Mouse (Mus musculus) testis, adult 2 months (tissue): ENCODE measurements around the gene Syt12. TPM values are rescaled to one million over a fixed set of nuclear protein-coding genes. Genes with fewer than 3 reads are reported as not detected.

Experiments used
- H3K27ac ChIP-seq: fragments of 200-500 bp; 2 replicates; pipeline ENCODE4 v1.5.1; 2012; ENCODE audit warnings: low read depth, low read length; ENCODE audit not compliant: control insufficient read depth, insufficient read depth
- H3K27me3 ChIP-seq: fragments of 200-500 bp; 2 replicates; pipeline ENCODE4 v1.6.1; 2012; ENCODE audit warnings: mild to moderate bottlenecking, low read length, moderate library complexity; ENCODE audit not compliant: control insufficient read depth, insufficient read depth
- H3K36me3 ChIP-seq: fragments of 200-500 bp; 2 replicates; pipeline ENCODE4 v1.6.1; 2012; ENCODE audit warnings: mild to moderate bottlenecking, low read length; ENCODE audit not compliant: control insufficient read depth, insufficient read depth
- H3K4me1 ChIP-seq: fragments of 200-500 bp; 2 replicates; pipeline ENCODE4 v1.6.1; 2012; ENCODE audit warnings: low read length; ENCODE audit not compliant: control insufficient read depth, insufficient read depth
- H3K4me3 ChIP-seq: fragments of 200-500 bp; 2 replicates; pipeline ENCODE4 v1.5.1; 2012; ENCODE audit warnings: low read depth, mild to moderate bottlenecking, low read length, moderate library complexity, mixed read lengths; ENCODE audit not compliant: control insufficient read depth
- CTCF ChIP-seq: fragments of 200-500 bp; IDR thresholded peaks from 2 replicates; pipeline ENCODE4 v1.5.1; 2012; ENCODE audit warnings: low read depth, mild to moderate bottlenecking, inconsistent platforms, low read length, moderate library complexity; ENCODE audit not compliant: control insufficient read depth, insufficient read depth, insufficient replicate concordance
- POLR2A ChIP-seq: fragments of 200-500 bp; IDR thresholded peaks from 2 replicates; pipeline ENCODE4 v1.6.1; 2012; ENCODE audit warnings: low read depth, mild to moderate bottlenecking, inconsistent platforms, low read length, moderate library complexity; ENCODE audit not compliant: control insufficient read depth
- polyA plus RNA-seq: library from polyadenylated mRNA; depleted of rRNA; stranded (reverse); fragments of >200 nt; gene quantifications from 2 replicates; pipeline ENCODE4 v1.2.3, GENCODE M21; 2012; rRNA removed

Syt12 gene
- polyA plus RNA-seq, 1 experiment, result 0.79 TPM

- H3K4me3 ChIP-seq, result peak within 1 kb of the TSS; percentile 93
- peaks cover 2% of the 10 kb centered on the region for H3K4me1 ChIP-seq
- peak within 1 kb of the TSS; percentile 97 for H3K27ac ChIP-seq
- no peaks in the 10 kb centered on the region for H3K36me3 ChIP-seq
- H3K27me3 ChIP-seq, result no peaks in the 10 kb centered on the region
- TF ChIP-seq POLR2A (no peak; the same call in none of the 2 replicates), CTCF (no peak)
These were observed 79.2 kb downstream of the Syt12 start, which contains the start of gene Kdm2a for GRCm38 (mm10) chr19:4397798-4398629. TSS of gene Kdm2a (minus strand) at chr19:4398285.

DNA sequence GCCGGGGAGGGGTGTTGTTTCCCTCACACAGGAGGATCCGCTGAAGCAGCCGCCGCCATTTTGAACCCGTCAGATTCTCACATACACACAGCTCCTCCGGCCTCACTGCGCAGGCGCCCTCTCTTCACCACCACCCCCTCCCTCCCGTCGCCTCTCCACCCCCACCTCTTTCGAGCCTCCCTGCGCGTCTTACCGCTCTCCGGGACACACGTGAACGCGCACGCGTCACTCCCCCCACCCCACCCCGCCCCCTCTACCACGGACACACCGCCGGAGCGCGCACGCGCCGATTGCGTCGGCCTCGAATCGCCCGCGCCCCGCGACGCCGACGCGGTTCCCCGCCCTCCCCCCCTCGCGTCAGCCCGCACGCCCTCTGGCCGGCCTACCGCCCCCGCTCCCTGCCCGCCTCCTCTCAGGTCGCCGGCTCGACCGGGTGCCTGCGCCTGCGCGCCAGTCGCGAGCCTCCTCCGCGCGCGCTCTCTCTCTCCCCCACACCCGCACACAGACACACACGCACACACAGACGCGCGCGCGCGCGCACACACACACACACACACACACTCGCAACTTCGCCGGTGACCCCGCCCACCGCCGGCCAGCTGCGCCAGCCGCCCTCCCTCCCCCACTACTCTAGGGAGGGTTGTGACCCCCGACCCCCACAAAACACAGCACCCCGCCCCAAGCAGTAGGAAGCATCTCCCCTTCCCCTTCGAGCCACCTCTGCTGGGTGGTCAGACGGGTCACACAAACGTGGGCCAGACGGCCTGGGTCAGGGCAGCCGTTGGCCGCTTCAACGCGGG lies 80.0 kb downstream of the Syt12 start:
- peak overlapping the region; percentile 97 for H3K27ac ChIP-seq
- H3K4me1 ChIP-seq, result peaks cover 2% of the 10 kb centered on the region
- H3K36me3 ChIP-seq, result no peaks in the 10 kb centered on the region
- peak overlapping the region; percentile 93 for H3K4me3 ChIP-seq
- no peaks in the 10 kb centered on the region for H3K27me3 ChIP-seq
- TF ChIP-seq CTCF (no peak), POLR2A (peak; percentile 77)

DNA sequence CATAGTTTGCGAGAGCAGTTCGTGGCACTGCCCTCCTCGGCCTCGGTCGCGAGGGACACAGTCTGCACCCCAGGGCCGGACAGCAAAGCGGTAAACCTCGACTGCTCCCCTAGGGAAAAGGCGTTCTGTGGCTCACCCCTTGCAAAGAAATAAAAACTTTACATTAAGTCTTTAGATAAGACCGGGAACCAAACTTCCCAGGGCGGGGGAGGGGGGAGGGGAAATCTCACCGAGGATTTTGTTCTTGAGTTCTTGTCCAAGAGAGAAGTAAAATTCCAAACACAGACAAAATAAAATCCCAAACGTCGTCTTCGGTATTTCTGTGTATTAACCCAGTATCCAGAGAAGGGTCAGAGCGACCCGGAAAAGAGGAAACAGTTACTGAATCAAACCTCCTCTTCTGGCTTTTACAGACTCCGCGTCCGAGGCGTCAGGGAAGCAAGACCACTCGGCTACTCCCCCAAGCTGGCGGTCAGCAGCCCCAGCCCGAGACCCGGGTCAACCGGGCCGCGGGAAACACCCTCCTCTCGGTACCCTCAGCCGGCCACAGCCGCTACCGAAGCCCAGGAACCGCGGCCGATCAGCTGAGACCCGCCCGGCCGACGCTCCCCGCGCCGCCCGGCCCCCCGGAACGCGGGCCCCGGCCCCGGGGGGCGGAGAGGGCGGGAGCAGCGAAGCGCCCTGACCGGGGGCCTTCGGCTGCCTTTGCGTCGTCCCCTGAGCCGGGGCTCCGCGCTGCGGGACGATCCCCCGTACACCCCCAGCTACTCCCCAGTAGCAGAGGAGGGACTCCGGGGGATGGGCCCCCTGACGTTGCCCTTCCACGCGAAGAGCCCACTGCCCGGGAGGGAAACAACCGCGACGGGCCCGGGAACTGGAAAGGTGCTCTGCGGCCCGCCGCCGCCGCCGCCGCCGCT lies 80.9 kb downstream of the Syt12 start:
- Histone ChIP-seq H3K4me3 (peak overlapping the region; percentile 87), H3K27me3 (no peaks in the 10 kb centered on the region), H3K27ac (peak overlapping the region; percentile 79), H3K36me3 (no peaks in the 10 kb centered on the region), H3K4me1 (peaks cover 2% of the 10 kb centered on the region)
- no peak for TF ChIP-seq POLR2A
- TF ChIP-seq CTCF, result no peak

Other genes starting within 250 kb of the Syt12 start
- 16.3 and 19.4 TPM in 2 replicates for gene Pold4, start 245.5 kb downstream of the Syt12 start, polyA plus RNA-seq
- 6.3 and 7.1 TPM in 2 replicates for gene Ssh3, start 208.3 kb downstream of the Syt12 start, polyA plus RNA-seq
- gene Ankrd13d, start 194.3 kb downstream of the Syt12 start, polyA plus RNA-seq, result 4.3 and 6.1 TPM in 2 replicates
- 10.7 and 12.0 TPM in 2 replicates for gene Grk2, start 171.2 kb downstream of the Syt12 start, polyA plus RNA-seq
- gene Kdm2a, start 79.2 kb downstream of the Syt12 start, polyA plus RNA-seq, result 46.0 and 48.5 TPM in 2 replicates
- 8.9 and 9.3 TPM in 2 replicates for gene Rhod, start 38.0 kb downstream of the Syt12 start, polyA plus RNA-seq
- 0.94 and 0.95 TPM in 2 replicates for gene 2010003K11Rik, start 21.1 kb upstream of the Syt12 start, polyA plus RNA-seq
- gene Pcx, start 33.0 kb upstream of the Syt12 start, polyA plus RNA-seq, result 14.3 and 15.2 TPM in 2 replicates
- 1.7 and 1.9 TPM in 2 replicates for gene Lrfn4, start 138.2 kb upstream of the Syt12 start, polyA plus RNA-seq
- 41.2 and 43.7 TPM in 2 replicates for gene Rce1, start 148.2 kb upstream of the Syt12 start, polyA plus RNA-seq
- 4.9 and 5.1 TPM in 2 replicates for gene Gm960, start 221.2 kb upstream of the Syt12 start, polyA plus RNA-seq
- 1.1 and 1.3 TPM in 2 replicates for gene Sptbn2, start 233.7 kb upstream of the Syt12 start, polyA plus RNA-seq